Mouse (Mus musculus): ENCODE results near the gene Smim12. TPM values are rescaled to one million over a fixed set of nuclear protein-coding genes. Genes with fewer than 3 reads are reported as not detected.

Gene Smim12
- polyA plus RNA-seq (2015; fragmentation: Nextera tagmentation; extraction: Ambion mirVana) = 35.3 and 41.1 TPM in 2 replicates

GRCm38 (mm10) chr4:127243552-127243951 lies at the start of gene Smim12:
Gene Smim12 (plus strand): TSS chr4:127243784.

Other genes with a start within 250 kb of the Smim12 start
- gene Sfpq, start 222.5 kb upstream of the Smim12 start, polyA plus RNA-seq (2015; fragmentation: Nextera tagmentation; extraction: Ambion mirVana) = 74.8 and 75.1 TPM in 2 replicates
- gene Zmym1, start 182.6 kb upstream of the Smim12 start, polyA plus RNA-seq (2015; fragmentation: Nextera tagmentation; extraction: Ambion mirVana) = 12.2 and 12.5 TPM in 2 replicates
- 5.7 and 5.8 TPM in 2 replicates for gene Zmym6, start 166.4 kb upstream of the Smim12 start, polyA plus RNA-seq (2015; fragmentation: Nextera tagmentation; extraction: Ambion mirVana)
- 9.7 and 10.5 TPM in 2 replicates for gene Tmem35b, start 120.1 kb upstream of the Smim12 start, polyA plus RNA-seq (2015; fragmentation: Nextera tagmentation; extraction: Ambion mirVana)
- 0.05 and 0.12 TPM in 2 replicates for gene Dlgap3, start 74.6 kb upstream of the Smim12 start, polyA plus RNA-seq (2015; fragmentation: Nextera tagmentation; extraction: Ambion mirVana)
- 9.9 and 10.0 TPM in 2 replicates for gene Gja4, start 70.3 kb downstream of the Smim12 start, polyA plus RNA-seq (2015; fragmentation: Nextera tagmentation; extraction: Ambion mirVana)
- gene Gjb3, start 87.1 kb downstream of the Smim12 start, polyA plus RNA-seq (2015; fragmentation: Nextera tagmentation; extraction: Ambion mirVana) = 0.69 and 0.99 TPM in 2 replicates
- not detected in 2 replicates for gene Gjb4, start 110.3 kb downstream of the Smim12 start, polyA plus RNA-seq (2015; fragmentation: Nextera tagmentation; extraction: Ambion mirVana)
- 1.0 and 1.2 TPM in 2 replicates for gene Gjb5, start 114.4 kb downstream of the Smim12 start, polyA plus RNA-seq (2015; fragmentation: Nextera tagmentation; extraction: Ambion mirVana)

All from spleen, postnatal 0 days (tissue).